Mouse (Mus musculus): ENCODE results near the gene Atp6v1e2.

GRCm38 (mm10) chr17:86978496-86978895, 30.8 kb upstream of the Atp6v1e2 start:
- TF ChIP-seq POLR2A (IDR thresholded peaks at IDR 0.05; ENCODE audit: low read depth, low read length) (no peak), ZKSCAN1 (IDR thresholded peaks at IDR 0.05; ENCODE audit: borderline replicate concordance, low read depth, low read length) (no peak), CTCF (conservative IDR thresholded peaks at IDR 0.05 in 1 of 2, IDR thresholded peaks at IDR 0.05 in 1 of 2; ENCODE audit: low read depth in 2 of 2, low read length in 2 of 2) (no peak)
